Mouse (Mus musculus) kidney, postnatal 0 days (tissue): Measurements from ENCODE around the gene Nol11. TPM values are rescaled to one million over a fixed set of nuclear protein-coding genes. Genes with fewer than 3 reads are reported as not detected.
A peak's percentile ranks its signal among the peaks of the same experiment; 100 is the strongest.
"Not testable (repeated sequence)": the region's sequence is repeated elsewhere in the genome, so short reads cannot be mapped to it uniquely, and the experiment has no call there.

Source experiments
- ATAC-seq: fragments of 200-750 bp; cut with Nextera tagmentation; replicated peaks from 2 replicates; pipeline ENCODE4 v1.8.0; 2017; ENCODE audit warnings: low read depth, moderate number of reproducible peaks, moderate TSS enrichment, moderate library complexity; ENCODE audit not compliant: low FRiP score
- DNase-seq: peaks from one replicate; pipeline ENCODE4 v3.0.0-alpha.2; 2016; ENCODE audit warnings: low spot score
- H3K27ac ChIP-seq: fragments of 300-500 bp; sonication (generic); 2 replicates; pipeline ENCODE4 v1.5.1; 2014; ENCODE audit warnings: mild to moderate bottlenecking
- H3K27me3 ChIP-seq: fragments of 300-500 bp; sonication (generic); 2 replicates; pipeline ENCODE4 v1.6.1; 2014; ENCODE audit warnings: low read length, mixed read lengths; ENCODE audit not compliant: insufficient read depth
- H3K36me3 ChIP-seq: fragments of 300-500 bp; sonication (generic); 2 replicates; pipeline ENCODE4 v1.6.1; 2014; ENCODE audit warnings: low read length, mixed read lengths; ENCODE audit not compliant: insufficient read depth
- H3K4me1 ChIP-seq: fragments of 300-500 bp; sonication (generic); replicated peaks from 2 replicates; pipeline ENCODE4 v1.6.1; 2014; ENCODE audit warnings: antibody characterized with exemption, low read length, mixed read lengths; ENCODE audit not compliant: insufficient read depth
- H3K4me2 ChIP-seq: fragments of 300-500 bp; sonication (generic); 2 replicates; pipeline ENCODE4 v1.6.1; 2014; ENCODE audit warnings: mild to moderate bottlenecking, low read length, moderate library complexity, mixed read lengths
- H3K4me3 ChIP-seq: fragments of 300-500 bp; sonication (generic); replicated peaks from 2 replicates; pipeline ENCODE4 v1.5.1; 2014; ENCODE audit warnings: low read depth, low read length
- H3K9ac ChIP-seq: fragments of 300-500 bp; sonication (generic); 2 replicates; pipeline ENCODE4 v1.6.1; 2014; ENCODE audit warnings: low read depth, low read length
- H3K9me3 ChIP-seq: fragments of 300-500 bp; sonication (generic); replicated peaks from 2 replicates; pipeline ENCODE4 v1.6.1; 2016; ENCODE audit warnings: low read length, inconsistent platforms, mixed read lengths
- CTCF ChIP-seq: IDR thresholded peaks from 2 replicates; pipeline ENCODE4 v1.5.1; 2016; ENCODE audit warnings: antibody characterized with exemption, low read depth, mild to moderate bottlenecking, moderate library complexity
- WGBS: fragments of 180-500 bp; shearing (Covaris S2); extraction: QIAGEN DNeasy Blood & Tissue Kit; methylation state at CpG from one replicate; pipeline ENCODE4 v1.1.7; 2014; 5-methylcytosine and 5-hydroxymethylcytosine counted together
- polyA plus RNA-seq: library from polyadenylated mRNA; unstranded; fragments of >200 nt; fragmentation: Nextera tagmentation; extraction: Ambion mirVana; gene quantifications from 2 replicates; pipeline ENCODE4 v1.2.1, GENCODE M21; 2015

Gene Nol11
- polyA plus RNA-seq, 1 experiment from 2014 or later, result 31.5 TPM

GRCm38 (mm10) chr11:107161215-107161614, 28.0 kb downstream of the Nol11 start:
- H3K9me3 ChIP-seq, result no peaks in the 10 kb centered on the region
- no peaks in the 10 kb centered on the region for H3K27me3 ChIP-seq
- no peak overlapping the region for H3K27ac ChIP-seq
- 0 out of 2 replicates have a peak, but pooled peaks cover 3% of the 10 kb centered on the region for H3K36me3 ChIP-seq
- no peak for TF ChIP-seq CTCF
- no peaks in the 10 kb centered on the region for H3K4me1 ChIP-seq
- DNase-seq, result no peak
- WGBS, result 76% methylated on average over 4 of the region's 4 CpGs
- H3K4me2 ChIP-seq, result no peak overlapping the region
- ATAC-seq, result no peak
- no peak overlapping the region for H3K9ac ChIP-seq
- H3K4me3 ChIP-seq, result no peak overlapping the region

GRCm38 (mm10) chr11:107159034-107159433, 30.1 kb downstream of the Nol11 start:
- Histone ChIP-seq H3K4me1 (no peaks in the 10 kb centered on the region), H3K27ac (no peak overlapping the region), H3K36me3 (no peaks in the 10 kb centered on the region), H3K4me2 (no peak overlapping the region), H3K9me3 (no peaks in the 10 kb centered on the region), H3K4me3 (no peak overlapping the region), H3K27me3 (no peaks in the 10 kb centered on the region), H3K9ac (no peak overlapping the region)
- TF ChIP-seq CTCF, result peak; percentile 65
- WGBS, result 39% methylated on average over 1 of the region's 1 CpGs
- no peak for ATAC-seq
- DNase-seq, result peak; percentile 22

- no peak for TF ChIP-seq CTCF
- no peak overlapping the region for H3K4me2 ChIP-seq
- H3K27me3 ChIP-seq, result no peaks in the 10 kb centered on the region
- ATAC-seq, result no peak
- no peaks in the 10 kb centered on the region for H3K4me1 ChIP-seq
- H3K27ac ChIP-seq, result no peak overlapping the region
- H3K36me3 ChIP-seq, result no peaks in the 10 kb centered on the region
- no peak overlapping the region for H3K9ac ChIP-seq
- no peak for DNase-seq
- WGBS, result 42% methylated on average over 5 of the region's 5 CpGs
- H3K9me3 ChIP-seq, result no peaks in the 10 kb centered on the region
- no peak overlapping the region for H3K4me3 ChIP-seq
Observed at GRCm38 (mm10) chr11:107156977-107157642, 32.1 kb downstream of the Nol11 start.

GRCm38 (mm10) chr11:107155292-107155691, 33.9 kb downstream of the Nol11 start:
- Histone ChIP-seq H3K4me3 (no peak overlapping the region), H3K9me3 (no peaks in the 10 kb centered on the region), H3K4me2 (no peak overlapping the region), H3K9ac (no peak overlapping the region), H3K27ac (no peak overlapping the region), H3K27me3 (no peaks in the 10 kb centered on the region), H3K36me3 (no peaks in the 10 kb centered on the region), H3K4me1 (no peaks in the 10 kb centered on the region)
- 86% methylated on average over 5 of the region's 5 CpGs for WGBS
- no peak for DNase-seq
- TF ChIP-seq CTCF, result no peak
- ATAC-seq, result no peak

- Histone ChIP-seq H3K4me2 (no peak overlapping the region), H3K9me3 (no peaks in the 10 kb centered on the region), H3K27ac (no peak overlapping the region), H3K4me1 (no peaks in the 10 kb centered on the region), H3K27me3 (no peaks in the 10 kb centered on the region), H3K9ac (no peak overlapping the region), H3K4me3 (no peak overlapping the region), H3K36me3 (no peaks in the 10 kb centered on the region)
- no peak for TF ChIP-seq CTCF
- WGBS, result 86% methylated on average over 7 of the region's 7 CpGs
- no peak for ATAC-seq
- no peak for DNase-seq
Observed at GRCm38 (mm10) chr11:107154431-107154830, 34.8 kb downstream of the Nol11 start.

GRCm38 (mm10) chr11:107153645-107154044, 35.5 kb downstream of the Nol11 start:
- ATAC-seq (no peak), DNase-seq (no peak)
- no peaks in the 10 kb centered on the region for H3K4me1 ChIP-seq
- no peaks in the 10 kb centered on the region for H3K36me3 ChIP-seq
- 81% methylated on average over 5 of the region's 5 CpGs for WGBS
- H3K9me3 ChIP-seq, result no peaks in the 10 kb centered on the region
- no peak overlapping the region for H3K4me2 ChIP-seq
- H3K27me3 ChIP-seq, result no peaks in the 10 kb centered on the region
- H3K9ac ChIP-seq, result no peak overlapping the region
- no peak overlapping the region for H3K4me3 ChIP-seq
- no peak overlapping the region for H3K27ac ChIP-seq
- TF ChIP-seq CTCF, result no peak

- no peak overlapping the region for H3K4me2 ChIP-seq
- H3K4me1 ChIP-seq, result no peaks in the 10 kb centered on the region
- WGBS, result 80% methylated on average over 7 of the region's 7 CpGs
- no peaks in the 10 kb centered on the region for H3K27me3 ChIP-seq
- ATAC-seq (no peak), DNase-seq (peak; percentile 37)
- no peak overlapping the region for H3K9ac ChIP-seq
- no peak overlapping the region for H3K4me3 ChIP-seq
- no peaks in the 10 kb centered on the region for H3K9me3 ChIP-seq
- H3K36me3 ChIP-seq, result no peaks in the 10 kb centered on the region
- no peak overlapping the region for H3K27ac ChIP-seq
- peak; percentile 61 for TF ChIP-seq CTCF
Observed at GRCm38 (mm10) chr11:107151809-107152208, 37.4 kb downstream of the Nol11 start.

GRCm38 (mm10) chr11:107143956-107144355, 45.2 kb downstream of the Nol11 start:
- H3K27ac ChIP-seq, H3K27me3 ChIP-seq, H3K4me3 ChIP-seq, H3K4me2 ChIP-seq, H3K4me1 ChIP-seq, H3K9ac ChIP-seq, DNase-seq, ATAC-seq, H3K9me3 ChIP-seq, H3K36me3 ChIP-seq: not testable (repeated sequence)
- 93% methylated on average over 11 of the region's 11 CpGs for WGBS
